Mouse (Mus musculus): ENCODE results near the gene Rcor1.

Gene Rcor1

DNA sequence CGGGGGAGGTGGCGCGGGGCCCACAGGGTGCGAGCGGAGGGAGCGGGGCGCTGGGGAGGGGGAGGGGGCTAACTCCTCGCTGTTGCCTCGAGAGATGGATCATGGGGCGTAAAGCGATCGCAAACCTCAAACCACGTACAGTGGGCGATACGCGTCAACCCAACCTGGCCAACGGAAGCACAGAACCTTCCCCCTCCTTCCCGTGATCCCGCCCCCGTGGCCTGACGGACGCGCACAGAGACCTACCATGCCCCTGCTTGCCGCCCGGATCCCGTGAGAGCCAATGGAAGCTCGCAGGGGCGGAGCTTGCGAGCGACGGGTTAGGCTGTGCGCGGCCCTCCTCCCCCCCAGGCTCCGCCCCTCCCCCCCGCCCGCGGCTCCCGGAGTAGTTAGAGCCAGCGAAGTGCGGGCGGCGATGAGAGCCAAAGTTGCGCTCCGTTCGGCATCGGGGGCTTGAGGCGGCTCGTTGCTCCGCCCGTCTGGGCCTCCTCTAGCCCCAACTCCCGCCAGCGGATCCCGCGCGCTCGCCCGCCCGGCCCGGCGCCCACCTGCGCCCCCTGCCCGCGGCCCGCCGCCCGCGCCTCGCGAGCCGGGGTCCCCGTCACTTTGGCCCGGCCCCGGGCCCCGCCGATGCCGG lies at the start of gene Rcor1:
TSS of gene Rcor1 (plus strand) at position 376 of the 637 bp plus-strand sequence.
- DNase-seq (ENCODE audit: low spot score in 2 of 2) = peak; percentile 100

DNA sequence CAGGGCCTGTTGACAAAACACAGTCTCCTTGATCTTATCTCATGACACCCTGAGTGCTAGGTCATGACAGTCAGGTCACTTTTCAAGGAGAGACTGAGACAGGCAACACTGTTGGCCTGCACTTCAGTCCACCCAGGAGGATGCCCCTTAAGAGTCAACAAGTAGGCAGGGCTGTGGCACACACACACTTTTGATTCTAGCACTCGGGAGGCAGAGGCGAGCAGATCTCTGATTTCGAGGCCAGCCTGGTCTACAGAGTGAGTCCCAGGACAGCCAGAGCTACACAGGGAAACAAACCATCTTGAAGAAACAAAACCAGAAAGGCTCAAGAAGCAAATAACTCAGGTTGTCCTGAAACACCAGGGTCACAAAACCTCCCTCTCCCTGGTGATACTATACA lies 49.7 kb upstream of the Rcor1 start:
- DNase-seq (ENCODE audit: low spot score in 2 of 2) = no peak

- DNase-seq (ENCODE audit: low spot score in 2 of 2) = no peak
Observed at GRCm38 (mm10) chr12:110990500-110990899, 48.7 kb upstream of the Rcor1 start.

DNA sequence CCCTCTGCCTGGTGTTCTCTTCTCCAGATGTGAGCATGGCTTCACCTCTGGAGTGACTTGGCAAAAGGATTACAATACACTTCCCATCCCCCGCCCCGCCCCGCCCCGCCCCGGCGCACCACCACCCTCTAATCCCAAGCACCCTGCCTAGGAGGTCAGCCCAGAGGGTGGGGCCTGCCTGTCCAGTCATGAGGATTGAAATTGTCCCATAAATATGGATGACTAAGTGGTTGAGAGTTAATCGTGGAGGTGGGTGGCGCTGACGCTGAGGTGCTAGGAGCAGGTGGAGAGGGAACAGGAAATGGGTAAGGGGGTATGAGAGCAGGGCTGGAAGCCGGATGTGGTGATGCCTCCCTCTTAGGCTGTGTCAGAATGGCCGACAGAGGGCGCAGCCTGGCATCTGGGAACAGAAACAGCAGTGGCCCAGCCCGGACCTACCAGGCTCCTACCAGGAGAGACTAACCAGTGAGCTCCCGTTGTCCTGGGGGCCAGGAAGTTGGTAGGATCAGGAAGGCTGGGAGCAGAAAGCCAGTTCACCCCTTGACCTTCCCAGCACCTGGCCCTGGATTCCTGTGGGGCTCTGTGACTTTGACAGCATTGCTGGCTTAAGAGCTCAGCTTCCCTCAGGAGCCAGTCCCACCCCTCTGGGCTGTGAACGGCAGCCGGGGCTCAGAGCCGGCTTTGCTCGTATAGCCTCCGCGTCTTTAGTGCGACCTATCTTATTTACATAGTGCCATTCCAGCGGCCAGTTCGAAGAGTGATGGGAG lies 47.6 kb upstream of the Rcor1 start:
- peak; percentile 74 to 82 for DNase-seq (ENCODE audit: low spot score in 2 of 2)

DNA sequence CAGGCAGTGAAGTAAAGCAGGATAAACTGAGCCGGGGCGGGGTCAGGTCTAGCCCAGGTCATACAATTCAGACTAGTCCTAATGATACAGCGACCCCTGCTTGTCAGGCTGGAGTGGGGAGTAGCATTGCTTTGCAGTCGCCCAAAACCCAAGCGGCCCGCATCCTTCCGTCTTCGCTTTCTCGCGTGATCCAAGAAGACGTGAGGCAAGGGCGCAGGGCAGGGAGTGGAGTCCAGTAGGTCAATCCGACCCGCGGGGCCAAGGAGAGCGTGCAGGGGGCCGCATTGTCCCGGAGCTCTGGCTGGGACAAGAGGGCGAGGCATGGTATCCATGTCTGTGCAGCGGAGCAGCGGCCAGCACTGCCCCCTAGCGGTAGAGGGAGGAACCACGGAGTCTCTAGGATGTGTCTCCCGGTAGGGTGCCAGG lies 47.0 kb upstream of the Rcor1 start:
- DNase-seq (ENCODE audit: low spot score in 2 of 2) = peak; percentile 88 to 92

GRCm38 (mm10) chr12:110992771-110993170 lies 46.4 kb upstream of the Rcor1 start:
- DNase-seq (ENCODE audit: low spot score in 2 of 2) = no peak

GRCm38 (mm10) chr12:110993226-110993625 lies 45.9 kb upstream of the Rcor1 start:
- DNase-seq (ENCODE audit: low spot score in 2 of 2) = no peak

GRCm38 (mm10) chr12:110994666-110995065 lies 44.5 kb upstream of the Rcor1 start:
- no peak for DNase-seq (ENCODE audit: low spot score in 2 of 2)

DNA sequence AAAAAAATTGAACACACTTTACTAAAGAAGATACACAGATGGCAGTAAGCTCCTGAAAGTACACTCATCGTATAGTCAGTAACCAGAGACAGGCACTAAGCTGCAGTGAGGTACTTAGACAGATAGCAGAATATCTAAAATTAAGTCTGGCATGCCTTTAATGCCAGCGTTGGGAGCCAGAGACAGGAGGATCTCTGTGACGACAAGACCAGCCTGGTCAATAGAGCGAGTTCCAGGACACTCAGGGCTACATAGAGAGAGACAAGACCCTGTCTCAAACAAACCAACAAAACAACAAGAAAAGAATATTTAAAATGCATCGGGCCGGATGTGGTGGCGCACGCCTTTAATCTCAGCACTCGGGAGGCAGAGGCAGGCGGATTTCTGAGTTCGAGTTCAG lies 41.1 kb upstream of the Rcor1 start:
- no peak for DNase-seq (ENCODE audit: low spot score in 2 of 2)

- DNase-seq (ENCODE audit: low spot score in 2 of 2) = no peak
Observed at GRCm38 (mm10) chr12:110999820-111000219, 39.3 kb upstream of the Rcor1 start.

DNA sequence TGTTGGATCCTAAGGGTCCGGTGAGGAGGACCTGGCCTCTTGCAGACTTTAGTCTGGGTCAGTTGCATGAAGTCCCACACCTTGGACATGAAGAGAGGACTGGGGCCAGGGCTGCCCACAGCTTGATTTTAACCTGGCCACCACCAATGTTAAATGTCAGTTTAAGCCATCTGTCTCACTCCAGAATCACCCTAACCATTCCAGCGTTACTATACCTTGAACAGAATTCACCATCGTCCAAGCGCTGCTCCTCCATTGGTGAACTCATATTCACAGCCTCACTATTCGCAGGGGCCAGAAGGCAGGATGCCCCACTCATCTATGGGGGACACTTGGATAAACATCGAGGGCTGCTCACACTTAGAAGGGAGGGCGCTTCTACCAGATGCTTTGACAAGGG lies 38.2 kb upstream of the Rcor1 start:
- DNase-seq (ENCODE audit: low spot score in 2 of 2) = no peak

- DNase-seq (ENCODE audit: low spot score in 2 of 2) = no peak
Observed at GRCm38 (mm10) chr12:111004142-111004541, 35.0 kb upstream of the Rcor1 start.

DNA sequence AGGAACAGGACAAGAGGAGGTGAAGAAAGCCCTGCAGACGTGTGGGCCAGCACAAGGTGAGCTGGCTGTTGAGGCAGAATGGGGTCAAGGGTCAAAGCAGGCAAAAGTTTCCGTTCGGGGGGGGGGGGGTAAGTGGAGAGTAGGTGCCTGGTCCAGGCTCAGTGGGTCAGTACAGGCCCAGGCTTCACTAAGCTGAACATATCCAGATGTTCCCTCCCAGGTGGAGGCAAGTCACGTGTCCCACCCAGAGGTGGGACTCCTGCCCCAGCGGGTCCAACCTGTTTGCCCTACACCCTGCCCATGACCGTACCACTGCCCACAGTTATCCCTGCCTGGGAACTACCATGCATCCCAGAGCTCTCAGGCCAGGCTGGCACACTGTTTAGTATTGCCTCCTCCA lies 33.3 kb upstream of the Rcor1 start:
- DNase-seq (ENCODE audit: low spot score in 2 of 2) = no peak

DNA sequence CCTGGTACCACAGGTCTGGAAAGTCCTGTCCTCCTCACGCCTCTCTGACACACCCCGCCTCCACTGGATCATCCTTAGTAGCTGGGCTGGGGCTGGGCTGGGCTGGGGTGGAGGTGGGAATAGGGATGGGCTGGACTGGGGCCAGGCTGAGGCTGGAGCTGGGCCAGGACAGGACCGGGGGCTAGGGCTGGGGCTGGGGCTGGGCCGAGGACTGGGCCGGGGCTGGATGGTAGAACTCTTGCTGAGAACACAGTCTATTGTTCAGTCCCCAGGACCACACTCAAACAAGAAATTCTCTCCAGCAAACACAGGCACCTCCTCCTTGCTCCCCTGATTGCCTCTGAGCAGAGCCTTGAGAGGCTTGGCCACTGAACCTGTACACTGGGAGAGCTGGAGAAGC lies 32.8 kb upstream of the Rcor1 start:
- no peak for DNase-seq (ENCODE audit: low spot score in 2 of 2)

GRCm38 (mm10) chr12:111007134-111008103 lies 31.7 kb upstream of the Rcor1 start:
- DNase-seq (ENCODE audit: low spot score in 2 of 2) = no peak

- no peak for DNase-seq (ENCODE audit: low spot score in 2 of 2)
Observed at GRCm38 (mm10) chr12:111008500-111009490, 30.4 kb upstream of the Rcor1 start.

- no peak for DNase-seq (ENCODE audit: low spot score in 2 of 2)
Observed at GRCm38 (mm10) chr12:111009615-111010257, 29.4 kb upstream of the Rcor1 start.

GRCm38 (mm10) chr12:111016807-111017206 lies 22.3 kb upstream of the Rcor1 start:
- no peak for DNase-seq (ENCODE audit: low spot score in 2 of 2)

DNA sequence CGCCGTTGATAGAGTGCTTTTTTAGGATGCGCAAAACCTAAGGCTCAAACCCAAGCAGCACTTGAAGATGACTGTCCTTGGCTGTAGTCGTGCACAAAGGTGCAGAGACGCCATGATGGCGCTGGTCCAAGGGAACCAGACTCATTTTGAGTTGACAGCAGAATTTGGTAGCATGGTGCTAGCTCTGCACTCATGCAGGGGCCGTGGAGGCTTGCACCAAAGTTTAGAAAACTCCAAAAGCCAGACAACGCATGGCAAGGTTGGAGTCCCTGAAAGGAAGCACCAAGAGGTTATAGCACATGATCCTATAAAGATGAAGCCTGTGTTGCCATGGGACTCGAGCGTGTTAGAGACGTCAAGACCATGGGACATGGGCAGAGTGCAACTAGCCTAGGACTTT lies 21.1 kb upstream of the Rcor1 start:
- no peak for DNase-seq (ENCODE audit: low spot score in 2 of 2)

- DNase-seq (ENCODE audit: low spot score in 2 of 2) = no peak
Observed at GRCm38 (mm10) chr12:111019086-111019485, 20.1 kb upstream of the Rcor1 start.
